21 mouse cellular contexts compared by ENCODE assay signal in genomic region chr12:29860986-29861385, GRCm38 (mm10).
DNase-seq lines count a peak whose midpoint lies in the region; ATAC-seq and TF ChIP-seq lines count a peak whose summit lies in the region.
"Had no signal": no experiment of that assay in that cellular context is flagged by ENCODE, and none has a peak within 500 bp of the region (broad histone marks: within the 10 kb centered on the region; RNA-seq: fewer than 3 reads in every experiment).

No protein-coding gene starts in this region.

- H3K27me3 ChIP-seq in midbrain, embryonic 15.5 days (replicated peaks): no peaks in the 10 kb centered on the region
- no peaks in the 10 kb centered on the region for H3K27me3 ChIP-seq in midbrain, embryonic 11.5 days (ENCODE audit: control insufficient read depth, insufficient read depth, low read length)
- H3K27me3 ChIP-seq: forebrain, embryonic 13.5 days; hindbrain, embryonic 13.5 days had no signal

- no peak overlapping the region for H3K4me2 ChIP-seq in midbrain, embryonic 15.5 days
- no peak overlapping the region for H3K4me2 ChIP-seq in midbrain, embryonic 11.5 days
- H3K4me2 ChIP-seq: forebrain, embryonic 13.5 days; hindbrain, embryonic 13.5 days had no signal

- H3K4me1 ChIP-seq in midbrain, embryonic 15.5 days: no peaks in the 10 kb centered on the region
- H3K4me1 ChIP-seq in midbrain, embryonic 11.5 days (ENCODE audit: control insufficient read depth, insufficient read depth, low read length): no peaks in the 10 kb centered on the region
- H3K4me1 ChIP-seq: embryonic facial prominence, embryonic 10.5 days; forebrain, embryonic 13.5 days; heart, embryonic 10.5 days; hindbrain, embryonic 13.5 days had no signal

- peak; percentile 30 for DNase-seq in cerebellum, adult 8-10 months
- no peak for DNase-seq in cerebellum, adult 11-12 months
- no peak for DNase-seq in midbrain, embryonic 11.5 days (ENCODE audit: low spot score, missing footprints)
- peak; percentile 51 for DNase-seq in brain, embryonic 14.5 days (ENCODE audit: low read depth)
- peak; percentile 56 to 66 for DNase-seq in cerebellum, postnatal 10 days
- DNase-seq in adrenal gland, adult 8-10 months: no peak
- DNase-seq: adrenal gland, adult 2 months; adrenal gland, postnatal 36 days; forebrain, postnatal 0 days; gastrocnemius, adult 2 months; gastrocnemius, postnatal 25 days; heart, adult 18-20 months; heart, postnatal 10 days; kidney, adult 2 months had no signal

- H3K9ac ChIP-seq in midbrain, embryonic 15.5 days: no peak overlapping the region
- no peak overlapping the region for H3K9ac ChIP-seq in midbrain, embryonic 11.5 days (ENCODE audit: low read length)
- H3K9ac ChIP-seq: forebrain, embryonic 13.5 days; forebrain, postnatal 0 days; hindbrain, embryonic 13.5 days had no signal

- ATAC-seq in midbrain, embryonic 15.5 days (replicated peaks): no peak
- no peak for ATAC-seq in midbrain, embryonic 11.5 days (ENCODE audit: low FRiP score)
- ATAC-seq in CD4-positive, CD25-positive, alpha-beta regulatory T cell, adult 4 months: no peak
- ATAC-seq: forebrain, embryonic 13.5 days; forebrain, postnatal 0 days; intestine, embryonic 16.5 days had no signal

- TF ChIP-seq CTCF in brain, embryonic 14.5 days (IDR thresholded peaks at IDR 0.05; ENCODE audit: borderline replicate concordance, extremely low read depth, insufficient read depth, insufficient read length): no peak

- H3K9me3 ChIP-seq in midbrain, embryonic 15.5 days: no peaks in the 10 kb centered on the region
- H3K9me3 ChIP-seq in midbrain, embryonic 11.5 days (ENCODE audit: control insufficient read depth, low read length): no peaks in the 10 kb centered on the region
- H3K9me3 ChIP-seq: embryonic facial prominence, embryonic 10.5 days; forebrain, embryonic 13.5 days; heart, embryonic 10.5 days; hindbrain, embryonic 13.5 days had no signal

- H3K27ac ChIP-seq in midbrain, embryonic 15.5 days: peak overlapping the region; percentile 48; the same call in 1 of the 2 replicates
- H3K27ac ChIP-seq in midbrain, embryonic 11.5 days (ENCODE audit: low read depth, low read length): no peak overlapping the region
- H3K27ac ChIP-seq: embryonic facial prominence, embryonic 10.5 days; forebrain, embryonic 13.5 days; gastrocnemius, adult 2 months; heart, embryonic 10.5 days; hindbrain, embryonic 13.5 days had no signal

- no peak for TF ChIP-seq POLR2A in brain, embryonic 14.5 days (IDR thresholded peaks at IDR 0.05; ENCODE audit: borderline replicate concordance, extremely low read depth, insufficient read depth, insufficient read length, poor library complexity, severe bottlenecking)

- H3K4me3 ChIP-seq in midbrain, embryonic 15.5 days: no peak overlapping the region
- no peak overlapping the region for H3K4me3 ChIP-seq in midbrain, embryonic 11.5 days (ENCODE audit: low read depth, low read length)
- H3K4me3 ChIP-seq: embryonic facial prominence, embryonic 10.5 days; forebrain, embryonic 13.5 days; gastrocnemius, adult 2 months; heart, embryonic 10.5 days; hindbrain, embryonic 13.5 days had no signal

- WGBS in midbrain, embryonic 15.5 days: 17% methylated on average over 2 of the region's 2 CpGs
- 38% methylated on average over 2 of the region's 2 CpGs for WGBS in midbrain, embryonic 11.5 days

- H3K36me3 ChIP-seq in midbrain, embryonic 15.5 days (replicated peaks): peaks cover 10% of the 10 kb centered on the region
- no peaks in the 10 kb centered on the region for H3K36me3 ChIP-seq in midbrain, embryonic 11.5 days (ENCODE audit: control insufficient read depth, insufficient read depth, low read length)
- H3K36me3 ChIP-seq: embryonic facial prominence, embryonic 10.5 days; heart, embryonic 10.5 days had no signal

Comparison
In these comparisons a context has a peak if more than half of its experiments do, and no peak if none do; other contexts are left out.
1. DNase-seq: peak in cerebellum, adult 8-10 months (single experiment), brain, embryonic 14.5 days (single experiment) and cerebellum, postnatal 10 days (2 of 2); none in cerebellum, adult 11-12 months (single experiment), midbrain, embryonic 11.5 days (single experiment) and adrenal gland, adult 8-10 months (single experiment).